Mouse (Mus musculus) cerebellum, postnatal 14 days (tissue): ENCODE results near the gene Gm3055.
"Not testable (repeated sequence)": the region's sequence is repeated elsewhere in the genome, so short reads cannot be mapped to it uniquely, and the experiment has no call there.

Experiments used
- DNase-seq, 2 experiments: peaks; one replicate each; pipeline ENCODE4 v3.0.0; 2021; ENCODE audit warnings: mixed read lengths in 2 of 2

The Gm3055 gene

GRCm38 (mm10) chr10:81770506-81771403 lies at the start of gene Gm3055:
Gm3055 (minus strand) TSS chr10:81771161.
- DNase-seq = not testable (repeated sequence)

- DNase-seq = peak; percentile 2 to 6
Measured at GRCm38 (mm10) chr10:81811899-81812298, 40.9 kb upstream of the Gm3055 start, which contains the start of gene Gm4767. Gm4767 (plus strand) TSS chr10:81812186.

GRCm38 (mm10) chr10:81771404-81771777 lies 430 bp upstream of the Gm3055 start:
- DNase-seq = not testable (repeated sequence)

- not testable (repeated sequence) for DNase-seq
Measured at GRCm38 (mm10) chr10:81704531-81705301, 66.2 kb downstream of the Gm3055 start, which contains the start of gene Zfp433. Zfp433 (plus strand) TSS chr10:81704825.
